Mouse (Mus musculus) embryonic stem cell, embryonic (primary cell): ENCODE data around the gene Bean1.
"Not testable (repeated sequence)": the region's sequence is repeated elsewhere in the genome, so short reads cannot be mapped to it uniquely, and the experiment has no call there.

Source experiments
- CTCF ChIA-PET, 4 experiments: fragments of 300-600 bp in 2 of 4; fragments of 350-600 bp in 2 of 4; sonication (Branson Sonifier 250); formaldehyde crosslinking; loops; one replicate each; lab custom pipeline; 2022; ENCODE audit warnings: inconsistent platforms in 2 of 4; lab: Charles Lee
- POLR2A ChIA-PET, 4 experiments: fragments of 300-600 bp in 2 of 4; fragments of 350-600 bp in 2 of 4; sonication (Branson Sonifier 250); formaldehyde crosslinking; loops; one replicate each; lab custom pipeline; 2022; ENCODE audit warnings: antibody characterized with exemption in 4 of 4, inconsistent platforms in 1 of 4; lab: Charles Lee

Gene Bean1

GRCm38 (mm10) chr8:104251461-104251860 lies 81.2 kb downstream of the Bean1 start:
- POLR2A ChIA-PET = interaction anchor here in 3 of 4 experiments (0.6 to 2.4 kb wide), 15 partner anchors 9 to 351 kb away, joined by 3 to 9 read pairs (median 3); partner anchors contain the start of gene Dync1li2 (in 2 of the 3)

GRCm38 (mm10) chr8:104253016-104253415 lies 82.8 kb downstream of the Bean1 start:
- CTCF ChIA-PET = interaction anchor here (0.5 to 1.8 kb wide), 24 partner anchors 13 to 700 kb away, joined by 3 to 9 read pairs (median 4); partner anchors contain the start of genes Dync1li2 (in 2 of the 4) and Terb1 (in 1 of the 4)
- POLR2A ChIA-PET = interaction anchor here in 2 of 4 experiments (0.8 to 1.0 kb wide), 2 partner anchors 189 to 325 kb away, joined by 3 read pairs; no protein-coding TSS in a partner anchor

More at GRCm38 (mm10) chr8:104251461-104251860, 81.2 kb downstream of the Bean1 start:
- CTCF ChIA-PET = interaction anchor here in 3 of 4 experiments (0.6 to 1.6 kb wide), 15 partner anchors 10 to 340 kb away, joined by 3 to 6 read pairs (median 4); partner anchors contain the start of genes Bean1 (in 1 of the 3) and Terb1 (in 1 of the 3)

GRCm38 (mm10) chr8:104261802-104262201 lies 91.6 kb downstream of the Bean1 start:
- CTCF ChIA-PET = interaction anchor here in 1 of 4 experiments (0.8 kb wide), 1 partner anchor 11 kb away, joined by 3 read pairs; no protein-coding TSS in a partner anchor
- POLR2A ChIA-PET = not testable (repeated sequence)

GRCm38 (mm10) chr8:104264271-104264935 lies 94.2 kb downstream of the Bean1 start:
- CTCF ChIA-PET = interaction anchor here in 1 of 4 experiments (0.6 kb wide), 1 partner anchor 46 kb away, joined by 3 read pairs; no protein-coding TSS in a partner anchor
- POLR2A ChIA-PET = interaction anchor here in 2 of 4 experiments (0.6 to 0.7 kb wide), 3 partner anchors 62 to 594 kb away, joined by 3 read pairs; no protein-coding TSS in a partner anchor

GRCm38 (mm10) chr8:104268368-104268767 lies 98.1 kb downstream of the Bean1 start:
- CTCF ChIA-PET = no interaction called here
- POLR2A ChIA-PET = no interaction called here
